Mouse (Mus musculus): ENCODE results near the gene Agpat4. TPM values are rescaled to one million over a fixed set of nuclear protein-coding genes. Genes with fewer than 3 reads are reported as not detected.

Gene Agpat4
- polyA plus RNA-seq, 1 experiment, result 48.5 TPM

GRCm38 (mm10) chr17:12159187-12160060, 40.9 kb downstream of the Agpat4 start:
- no peak for DNase-seq (ENCODE audit: extremely low spot score in 1 of 2, low spot score in 1 of 2)

DNA sequence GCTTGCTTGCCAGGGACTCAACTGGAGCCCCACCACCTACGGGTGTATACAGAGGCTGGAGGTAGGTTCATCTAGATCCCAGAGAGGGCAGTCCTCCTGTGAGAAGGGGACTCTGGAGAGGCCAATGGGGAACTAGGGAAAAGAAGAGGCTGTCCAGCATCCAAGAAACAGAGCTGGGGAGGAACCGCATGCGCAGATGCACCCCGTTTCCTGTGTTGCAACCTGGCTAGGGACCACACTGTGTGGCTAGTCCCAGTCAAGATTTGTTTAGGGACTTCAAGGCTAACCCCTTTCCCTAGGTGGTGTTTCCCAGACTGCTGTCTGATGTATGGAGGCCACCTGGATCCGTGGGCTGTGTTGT, 41.5 kb downstream of the Agpat4 start:
- DNase-seq (ENCODE audit: extremely low spot score in 1 of 2, low spot score in 1 of 2), result no peak

- no peak for DNase-seq (ENCODE audit: extremely low spot score in 1 of 2, low spot score in 1 of 2)
Observed at GRCm38 (mm10) chr17:12160540-12160939, 42.0 kb downstream of the Agpat4 start.

DNA sequence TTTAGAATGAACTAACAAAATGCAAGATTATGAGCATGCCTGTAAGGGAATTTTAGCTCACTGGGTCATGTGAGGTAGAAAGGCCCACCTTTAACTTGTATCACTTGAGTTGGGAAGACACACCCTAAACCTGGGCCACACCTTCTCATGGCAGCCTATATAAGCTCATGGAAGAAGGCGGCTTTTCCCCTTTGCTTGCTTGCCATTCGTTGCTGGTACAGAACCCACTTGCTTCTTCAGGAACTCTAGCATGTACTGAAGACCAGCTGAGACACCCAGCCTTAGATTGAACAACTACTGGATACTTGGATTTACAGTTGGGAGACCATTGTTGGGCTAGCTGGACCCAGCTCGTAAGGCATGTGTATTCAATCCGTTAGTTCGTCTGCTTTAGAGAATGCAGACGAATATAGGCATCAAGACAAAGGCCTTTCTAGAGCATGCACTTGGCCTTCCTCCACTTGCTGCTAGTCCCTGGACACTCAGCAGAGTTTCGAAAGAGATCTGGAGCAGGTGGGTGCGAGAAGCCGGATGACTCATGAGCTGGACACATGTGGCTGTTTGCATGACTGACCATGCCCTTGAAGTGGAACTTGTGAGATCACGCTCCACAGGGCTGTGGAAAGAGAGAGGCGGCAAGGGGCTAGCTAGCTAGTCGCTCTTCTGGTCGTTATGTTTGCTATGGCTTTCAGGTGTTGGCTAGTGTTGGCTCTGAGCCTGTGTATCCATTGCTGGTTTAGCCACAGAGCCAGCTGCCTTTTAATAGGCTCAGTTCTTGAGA, 42.7 kb downstream of the Agpat4 start:
- DNase-seq (ENCODE audit: extremely low spot score in 1 of 2, low spot score in 1 of 2), result no peak

GRCm38 (mm10) chr17:12161877-12162276, 43.4 kb downstream of the Agpat4 start:
- no peak for DNase-seq (ENCODE audit: extremely low spot score in 1 of 2, low spot score in 1 of 2)

DNA sequence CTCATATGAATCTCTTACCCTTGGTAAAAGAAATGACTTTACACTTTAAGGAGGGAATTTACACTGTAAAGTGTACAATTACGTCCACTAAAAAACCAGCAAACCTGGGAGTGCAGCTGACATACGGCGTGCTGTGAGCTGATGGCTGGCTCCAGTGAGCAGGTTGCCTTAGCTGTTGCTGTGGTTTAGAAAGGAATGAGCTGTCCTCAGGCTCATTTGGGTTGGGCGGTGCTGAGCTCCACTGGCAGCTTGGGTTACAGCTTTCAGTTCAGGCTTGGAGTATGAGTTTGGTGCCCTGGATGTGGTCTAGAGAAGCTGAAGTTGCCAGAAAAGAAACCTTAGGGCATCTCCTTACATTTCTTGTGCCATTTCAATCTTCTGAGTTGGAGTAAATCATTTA, 44.3 kb downstream of the Agpat4 start:
- no peak for DNase-seq (ENCODE audit: extremely low spot score in 1 of 2, low spot score in 1 of 2)

- DNase-seq (ENCODE audit: extremely low spot score in 1 of 2, low spot score in 1 of 2), result no peak
Observed at GRCm38 (mm10) chr17:12163403-12163802, 44.9 kb downstream of the Agpat4 start.

- DNase-seq (ENCODE audit: extremely low spot score in 1 of 2, low spot score in 1 of 2), result peak; percentile 51 to 76
Observed at GRCm38 (mm10) chr17:12163903-12164302, 45.4 kb downstream of the Agpat4 start.

DNA sequence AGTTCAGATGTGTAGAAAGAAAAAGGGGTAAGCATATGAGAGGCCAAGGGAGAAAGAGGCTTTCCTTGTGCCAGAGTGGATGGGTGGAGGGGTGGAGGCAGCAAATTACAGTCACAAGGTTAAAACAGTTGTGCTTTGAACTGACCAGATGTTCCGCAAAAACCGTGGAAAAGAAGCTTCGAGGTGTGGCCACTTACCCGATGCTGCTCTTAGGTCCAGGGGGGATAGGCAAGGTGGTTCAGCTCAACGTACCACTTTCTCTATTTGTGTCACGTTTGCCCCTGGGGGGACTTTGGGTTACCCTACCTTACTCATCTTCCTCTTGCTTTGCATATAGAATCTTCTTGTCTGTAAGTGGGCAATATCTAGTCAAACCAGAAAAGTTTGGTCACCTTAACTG, 46.0 kb downstream of the Agpat4 start:
- DNase-seq (ENCODE audit: extremely low spot score in 1 of 2, low spot score in 1 of 2), result no peak

DNA sequence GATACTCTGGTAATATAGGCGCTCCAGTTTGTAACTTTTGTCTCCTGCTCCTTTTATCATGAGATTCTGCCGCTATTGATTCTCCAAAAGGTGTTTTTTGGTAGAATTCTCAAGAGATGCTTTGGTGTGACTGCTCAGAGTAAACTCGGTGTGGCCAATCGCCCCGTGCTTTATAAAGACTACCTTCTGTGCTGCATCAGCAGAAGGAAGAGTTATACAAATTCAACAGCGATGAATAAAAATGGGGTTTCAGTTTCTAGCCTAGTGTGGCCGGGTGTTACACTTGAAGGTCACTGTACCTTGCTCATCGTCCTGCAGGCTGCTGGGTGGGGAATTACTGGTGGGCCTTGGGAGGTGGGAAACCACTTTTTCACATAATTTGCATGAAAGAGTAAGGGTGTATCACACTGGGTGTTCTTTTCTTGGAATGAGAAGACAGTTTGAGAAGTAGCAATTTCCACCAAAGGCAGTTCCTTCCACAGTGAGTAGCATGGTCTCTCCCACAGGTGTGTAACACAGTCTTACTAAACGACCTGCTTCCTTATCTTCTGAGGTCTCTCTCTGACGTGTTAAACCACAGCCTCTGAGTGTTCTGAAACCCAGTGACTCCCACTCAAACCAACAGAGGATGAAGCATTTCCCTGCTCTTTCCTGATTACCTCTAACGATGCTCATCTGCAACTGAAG, 46.6 kb downstream of the Agpat4 start:
- no peak for DNase-seq (ENCODE audit: extremely low spot score in 1 of 2, low spot score in 1 of 2)

- DNase-seq (ENCODE audit: extremely low spot score in 1 of 2, low spot score in 1 of 2), result no peak
Observed at GRCm38 (mm10) chr17:12165701-12166100, 47.2 kb downstream of the Agpat4 start.

- peak; percentile 63 to 75 for DNase-seq (ENCODE audit: extremely low spot score in 1 of 2, low spot score in 1 of 2)
Observed at GRCm38 (mm10) chr17:12168536-12168935, 50.0 kb downstream of the Agpat4 start.

DNA sequence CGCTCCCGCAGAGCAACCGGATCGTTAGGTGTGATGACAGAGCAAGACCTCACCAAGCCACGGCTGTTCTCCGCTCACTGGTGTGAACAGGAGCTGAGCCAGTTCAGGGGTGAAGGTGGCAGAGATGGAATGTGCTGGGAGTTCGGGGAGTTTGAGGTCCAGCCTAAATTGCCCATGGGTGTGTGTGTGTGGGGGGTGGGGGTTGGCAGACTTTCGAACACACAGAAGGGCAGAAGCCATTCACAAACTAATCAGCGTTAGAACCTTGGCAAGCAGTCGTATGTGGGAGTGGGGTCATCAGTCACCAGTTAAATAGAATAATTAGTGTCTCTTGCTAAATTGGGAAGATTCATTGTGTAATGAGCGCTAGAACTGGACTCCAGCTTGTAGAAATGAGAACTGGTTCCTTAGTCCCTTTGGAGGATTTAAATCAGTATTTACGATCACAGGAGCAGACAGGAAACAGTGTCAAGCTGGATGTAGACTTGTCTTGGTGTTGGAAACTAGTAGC, 50.9 kb downstream of the Agpat4 start:
- DNase-seq (ENCODE audit: extremely low spot score in 1 of 2, low spot score in 1 of 2), result no peak

GRCm38 (mm10) chr17:12170791-12171497, 52.4 kb downstream of the Agpat4 start:
- no peak for DNase-seq (ENCODE audit: extremely low spot score in 1 of 2, low spot score in 1 of 2)

DNA sequence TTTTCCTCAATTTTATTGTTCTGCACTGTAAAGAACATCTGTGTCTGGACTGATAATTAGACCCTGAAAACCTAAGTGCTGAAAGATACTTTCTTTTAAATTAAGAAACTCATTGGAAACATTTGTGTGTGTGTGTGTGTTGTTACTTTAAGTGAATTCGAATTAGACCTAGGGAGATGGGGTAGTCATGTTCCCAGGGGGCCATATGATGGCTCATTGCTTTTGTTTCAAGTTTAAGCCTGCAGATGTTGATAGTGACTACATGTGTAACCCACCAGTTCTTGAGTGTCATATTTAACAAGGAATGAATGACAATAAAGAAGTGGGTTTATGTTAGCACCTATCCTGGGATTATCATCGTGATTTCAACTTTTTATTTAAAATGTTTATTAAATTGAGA, 53.2 kb downstream of the Agpat4 start:
- DNase-seq (ENCODE audit: extremely low spot score in 1 of 2, low spot score in 1 of 2), result no peak

GRCm38 (mm10) chr17:12174221-12174620, 55.7 kb downstream of the Agpat4 start:
- DNase-seq (ENCODE audit: extremely low spot score in 1 of 2, low spot score in 1 of 2), result no peak

- DNase-seq (ENCODE audit: extremely low spot score in 1 of 2, low spot score in 1 of 2), result no peak
Observed at GRCm38 (mm10) chr17:12174896-12175295, 56.4 kb downstream of the Agpat4 start.

DNA sequence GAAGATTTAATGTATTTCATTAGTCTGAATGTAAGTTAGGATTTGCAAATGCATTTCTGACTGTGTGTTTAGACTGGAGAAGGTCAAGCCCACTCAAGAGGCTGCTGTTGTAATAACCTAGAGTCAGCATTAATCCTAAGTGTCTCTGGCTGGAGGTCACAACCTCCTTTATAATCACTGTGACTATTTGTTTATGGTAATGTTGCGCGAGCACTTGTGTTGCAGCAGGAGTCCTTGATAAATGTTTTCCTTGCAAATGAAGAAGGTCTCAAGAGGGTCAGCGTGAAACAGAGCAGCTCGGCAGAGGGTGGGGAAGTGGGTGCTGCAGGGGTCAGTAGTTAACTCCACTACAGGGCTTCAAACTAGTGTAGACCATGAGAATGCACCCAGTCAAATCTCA, 57.1 kb downstream of the Agpat4 start:
- no peak for DNase-seq (ENCODE audit: extremely low spot score in 1 of 2, low spot score in 1 of 2)

DNA sequence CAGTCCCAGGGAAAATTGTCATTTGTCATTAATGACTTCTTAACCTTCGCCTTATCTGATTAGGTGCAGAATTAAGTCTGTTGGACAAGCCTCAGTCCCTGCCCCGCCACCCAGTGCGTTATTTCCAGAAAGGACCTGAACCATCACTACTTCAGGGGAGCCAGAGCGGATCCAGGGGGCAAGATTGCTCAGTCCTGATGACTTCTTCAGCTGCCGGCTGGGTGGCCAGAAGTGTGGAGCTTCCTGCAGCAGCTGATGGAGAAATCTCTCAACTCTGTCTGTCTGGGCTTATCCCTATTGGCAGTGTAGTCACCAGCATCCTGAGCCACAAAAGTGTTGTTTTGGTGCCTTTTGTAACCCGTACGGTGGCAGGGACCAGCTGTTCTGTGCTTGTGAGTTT, 60.8 kb downstream of the Agpat4 start:
- no peak for DNase-seq (ENCODE audit: extremely low spot score in 1 of 2, low spot score in 1 of 2)

DNA sequence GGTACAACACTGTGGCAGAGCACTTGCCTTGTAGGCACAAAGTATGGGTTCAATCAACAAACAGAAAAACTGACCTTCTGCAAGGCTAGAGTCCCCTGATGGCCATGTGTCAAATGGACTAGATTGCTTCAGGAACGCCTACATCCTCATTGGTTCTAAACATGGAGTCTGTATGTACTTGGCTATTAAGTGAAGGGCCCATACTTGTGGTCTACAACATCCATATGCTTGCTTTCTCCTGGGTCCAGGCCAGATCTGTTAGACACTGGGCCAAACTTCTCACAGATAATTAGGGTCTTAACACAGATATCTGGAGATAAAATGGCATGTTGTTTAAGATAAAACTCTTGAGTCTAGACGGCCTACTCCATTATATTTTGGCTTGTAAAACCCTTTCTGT, 61.3 kb downstream of the Agpat4 start:
- no peak for DNase-seq (ENCODE audit: extremely low spot score in 1 of 2, low spot score in 1 of 2)
